Mouse (Mus musculus): ENCODE results near the gene Dysf.

DNA sequence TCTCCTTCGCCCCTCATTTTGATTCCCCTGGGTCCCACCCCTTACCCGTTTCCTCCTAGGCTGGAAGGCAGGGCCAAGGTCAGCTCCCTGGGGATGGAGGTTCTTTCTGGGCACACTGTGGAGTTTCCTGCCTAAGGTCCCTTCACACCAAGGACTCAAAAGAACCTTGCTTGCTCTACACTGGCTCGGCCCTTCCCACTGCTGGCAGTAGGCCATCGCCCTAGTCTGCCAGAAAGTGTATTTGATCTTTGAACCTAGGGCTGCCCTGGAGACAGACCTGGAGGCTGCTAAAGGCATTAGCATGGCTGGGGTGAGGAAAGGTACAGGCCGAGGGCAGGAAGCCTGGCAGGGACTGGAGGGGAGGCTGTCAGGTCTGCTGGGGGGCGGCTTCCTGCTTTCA, 225.4 kb downstream of the Dysf start:
- TF ChIP-seq POLR2A (IDR thresholded peaks at IDR 0.05; ENCODE audit: low read depth, low read length) = no peak
- TF ChIP-seq SMC3 (IDR thresholded peaks at IDR 0.05; ENCODE audit: low read depth, low read length) = no peak
- TF ChIP-seq ZC3H11A (IDR thresholded peaks at IDR 0.05; ENCODE audit: low read depth, low read length) = no peak
